Mouse (Mus musculus): ENCODE measurements around the gene Otulin.

Gene Otulin

DNA sequence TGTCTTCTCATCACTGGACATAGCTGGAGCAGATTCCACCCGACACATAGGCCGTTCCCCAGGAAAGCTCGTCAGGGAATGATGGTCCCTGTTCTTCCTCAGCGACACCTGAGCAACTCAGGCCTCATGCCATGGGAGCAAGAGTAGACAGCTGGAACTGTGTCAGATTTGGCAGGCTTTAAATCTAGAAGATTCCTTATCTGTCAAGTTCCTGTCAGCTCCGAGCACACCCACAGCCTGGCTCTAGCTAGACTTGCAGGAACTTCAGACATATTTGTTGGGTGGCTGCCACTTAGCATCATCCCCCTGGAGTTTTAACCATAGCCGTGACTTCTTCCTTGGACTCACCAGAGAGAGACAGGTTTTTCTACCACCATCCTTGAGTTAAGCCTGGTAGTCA, 82.4 kb downstream of the Otulin start:
- DNase-seq: no peak

DNA sequence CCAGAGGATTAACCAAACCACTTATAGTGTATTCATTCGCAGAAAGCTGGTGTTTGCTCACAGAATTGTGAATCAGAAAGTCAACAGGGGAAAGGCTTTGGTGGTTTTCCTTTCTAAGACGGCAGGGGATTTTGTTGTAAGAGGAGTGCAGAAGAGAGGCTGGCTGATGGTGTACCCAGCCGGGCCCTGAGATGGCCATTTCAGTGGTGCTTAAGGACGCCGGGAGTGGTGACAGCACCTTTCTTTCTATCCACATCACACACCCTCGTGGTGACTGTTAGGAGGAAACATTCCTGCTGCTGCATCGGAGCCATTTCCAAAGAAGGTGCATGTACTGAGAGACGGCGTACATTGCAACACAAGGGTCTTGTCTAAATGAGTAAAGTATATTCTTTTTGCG, 85.3 kb downstream of the Otulin start:
- DNase-seq: no peak

DNA sequence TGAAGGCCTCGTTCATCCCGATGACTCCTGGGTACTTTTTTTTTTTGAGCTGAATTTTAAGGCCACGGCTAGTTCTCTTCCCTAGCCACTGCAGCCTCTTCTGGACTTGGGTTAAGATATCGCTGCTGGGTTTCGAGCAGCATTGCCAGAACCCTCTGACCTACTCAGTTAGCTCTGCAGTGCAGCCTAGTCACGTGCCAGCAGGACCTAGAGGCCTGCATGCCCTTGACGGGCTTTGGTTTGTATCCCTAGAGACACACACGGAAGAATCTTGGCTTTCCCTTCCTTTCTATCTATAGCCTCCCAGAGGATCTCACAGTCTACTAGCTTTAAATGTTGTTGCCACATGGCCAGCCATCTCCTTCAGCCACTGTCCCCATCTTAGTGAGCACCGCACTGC, 90.7 kb downstream of the Otulin start:
- DNase-seq: peak; percentile 17

GRCm38 (mm10) chr15:27537519-27538223, 92.8 kb downstream of the Otulin start:
- no peak for DNase-seq

DNA sequence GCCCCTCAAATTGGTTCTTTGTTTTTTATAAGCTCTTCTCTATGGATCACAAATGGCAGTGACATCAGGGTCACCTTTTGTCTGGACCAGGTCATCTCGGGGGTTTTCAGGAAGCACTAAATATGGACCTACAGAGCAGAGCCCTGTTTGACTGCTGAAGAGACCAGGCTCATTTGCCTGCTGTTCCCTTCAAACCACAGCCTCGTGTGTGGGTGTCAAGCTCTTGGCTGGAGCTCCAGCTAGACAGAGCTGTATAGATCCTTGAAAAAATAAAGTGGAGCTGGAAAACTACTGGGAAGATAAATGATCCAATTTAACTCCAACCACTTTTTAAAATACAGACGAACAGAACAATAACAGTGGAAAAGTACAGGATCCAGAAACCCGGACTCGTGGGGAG, 93.7 kb downstream of the Otulin start:
- DNase-seq: no peak

DNA sequence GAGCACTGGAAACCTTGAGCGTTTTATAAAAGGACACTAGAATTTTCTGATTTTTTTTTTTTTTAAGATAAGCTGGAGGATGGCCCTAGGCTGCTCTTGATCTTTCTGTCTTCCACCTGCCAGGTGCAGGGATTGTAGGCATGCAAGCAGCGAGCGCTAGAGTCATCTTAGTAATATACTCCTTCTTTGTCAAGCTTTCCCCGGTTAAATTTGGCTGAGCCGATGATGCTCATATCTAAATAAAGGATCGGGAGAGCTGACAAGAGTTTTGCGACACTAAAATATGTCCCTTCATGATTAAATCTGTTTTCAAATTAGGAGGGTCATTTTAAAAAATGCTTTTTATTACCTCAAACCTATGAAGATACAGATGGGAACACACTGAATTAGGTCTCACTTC, 94.3 kb downstream of the Otulin start:
- no peak for DNase-seq

DNA sequence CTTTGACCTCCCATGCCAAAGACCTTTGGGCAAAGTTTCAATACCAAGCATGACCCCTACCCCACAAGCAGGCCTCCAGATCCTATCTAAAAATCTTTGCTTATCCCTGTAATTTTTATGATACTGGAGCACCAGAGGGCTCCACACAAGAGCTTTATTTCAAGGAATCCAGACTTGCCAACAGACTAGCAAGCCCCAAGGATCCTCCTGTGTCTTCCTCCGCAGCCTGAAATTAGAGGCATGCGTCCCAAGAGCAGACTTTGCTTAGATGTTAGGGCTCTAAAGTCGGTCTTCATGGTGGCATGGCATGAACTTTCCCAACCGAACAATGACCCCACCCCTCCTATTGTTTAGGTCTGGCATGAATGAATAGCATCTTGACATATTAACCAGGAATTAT, 94.8 kb downstream of the Otulin start:
- no peak for DNase-seq

GRCm38 (mm10) chr15:27533036-27533435, 97.5 kb downstream of the Otulin start:
- DNase-seq: no peak

DNA sequence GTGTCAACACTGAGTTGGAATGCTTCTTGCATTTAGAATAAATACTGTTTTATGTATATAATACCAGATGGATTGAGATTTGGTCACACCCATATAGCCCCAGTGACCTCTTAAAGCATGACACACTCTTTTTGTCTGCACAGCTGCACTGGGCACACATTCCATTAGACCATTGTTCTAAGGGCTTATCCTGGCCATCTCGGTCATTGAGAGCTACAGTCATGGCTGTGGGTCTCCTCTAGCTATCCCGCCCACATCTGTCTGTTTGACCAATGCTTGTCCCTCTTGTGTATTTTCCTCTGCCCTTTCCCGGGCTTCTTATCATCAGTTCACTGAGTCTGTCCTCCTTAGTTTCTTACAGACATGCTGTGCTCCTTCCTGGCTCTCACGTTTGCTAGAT, 100.5 kb downstream of the Otulin start:
- DNase-seq: no peak

GRCm38 (mm10) chr15:27528896-27529295, 101.6 kb downstream of the Otulin start:
- DNase-seq: no peak

GRCm38 (mm10) chr15:27525233-27526005, 105.1 kb downstream of the Otulin start:
- DNase-seq: peak; percentile 19

GRCm38 (mm10) chr15:27519857-27520256, 110.6 kb downstream of the Otulin start:
- no peak for DNase-seq

DNA sequence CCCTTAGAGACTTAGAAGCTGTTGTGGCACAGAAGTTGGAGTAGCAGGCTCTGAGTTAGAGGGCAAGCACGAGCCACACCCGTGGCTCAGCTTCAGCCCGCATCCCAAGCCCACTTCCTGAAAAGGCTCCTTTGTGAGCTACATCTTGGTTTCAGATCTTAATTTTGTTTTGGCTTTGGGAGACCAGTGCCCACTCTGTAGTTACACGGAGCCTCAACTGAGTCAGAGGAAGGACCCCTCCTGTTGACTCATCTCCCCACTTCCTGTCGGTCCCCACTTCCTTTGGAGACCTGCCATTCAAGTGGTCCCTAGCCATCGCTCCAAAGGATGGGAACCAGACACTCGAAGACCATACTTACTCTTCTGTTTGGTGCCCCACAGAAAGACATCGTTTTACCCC, 112.5 kb downstream of the Otulin start:
- no peak for DNase-seq

DNA sequence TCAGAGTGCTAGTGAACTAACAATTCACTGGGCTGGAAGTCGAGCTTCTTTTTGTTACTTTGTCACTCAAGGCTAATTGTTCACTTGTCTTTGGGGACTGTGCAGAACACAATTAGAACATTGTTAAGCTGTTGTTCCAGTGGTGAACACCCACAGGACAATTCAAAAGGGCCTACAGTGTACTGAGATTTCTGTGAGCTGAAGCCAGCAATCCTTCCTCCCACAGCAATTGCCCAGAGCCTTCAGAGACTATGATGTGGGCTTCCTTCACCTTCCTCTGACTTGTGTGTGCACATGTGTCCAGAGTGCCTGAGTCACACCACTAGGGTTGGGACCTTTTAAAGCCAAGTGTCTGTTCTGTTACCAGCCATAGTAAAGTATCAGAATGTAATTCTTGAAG, 113.6 kb downstream of the Otulin start:
- DNase-seq: no peak

GRCm38 (mm10) chr15:27508982-27509381, 121.5 kb downstream of the Otulin start:
- DNase-seq: no peak

DNA sequence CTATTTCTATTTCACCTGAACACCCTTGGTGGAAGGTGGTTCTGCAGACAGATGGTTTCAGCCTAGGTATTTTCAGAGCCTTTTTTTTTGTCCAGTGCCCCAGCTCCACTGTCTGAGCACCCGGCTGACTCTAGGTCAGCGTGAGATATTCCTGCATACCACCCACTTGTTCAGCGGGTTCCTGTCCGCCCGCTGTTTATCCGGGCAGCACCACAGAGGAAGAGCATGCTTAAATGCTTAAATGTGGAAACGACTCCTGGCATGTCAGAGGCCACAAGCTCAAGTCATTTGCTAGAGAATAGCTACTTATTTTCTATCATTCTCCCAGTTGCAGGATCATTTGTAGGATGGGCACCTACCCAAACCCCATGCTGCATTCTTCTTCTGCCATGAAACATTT, 122.3 kb downstream of the Otulin start:
- DNase-seq: no peak

DNA sequence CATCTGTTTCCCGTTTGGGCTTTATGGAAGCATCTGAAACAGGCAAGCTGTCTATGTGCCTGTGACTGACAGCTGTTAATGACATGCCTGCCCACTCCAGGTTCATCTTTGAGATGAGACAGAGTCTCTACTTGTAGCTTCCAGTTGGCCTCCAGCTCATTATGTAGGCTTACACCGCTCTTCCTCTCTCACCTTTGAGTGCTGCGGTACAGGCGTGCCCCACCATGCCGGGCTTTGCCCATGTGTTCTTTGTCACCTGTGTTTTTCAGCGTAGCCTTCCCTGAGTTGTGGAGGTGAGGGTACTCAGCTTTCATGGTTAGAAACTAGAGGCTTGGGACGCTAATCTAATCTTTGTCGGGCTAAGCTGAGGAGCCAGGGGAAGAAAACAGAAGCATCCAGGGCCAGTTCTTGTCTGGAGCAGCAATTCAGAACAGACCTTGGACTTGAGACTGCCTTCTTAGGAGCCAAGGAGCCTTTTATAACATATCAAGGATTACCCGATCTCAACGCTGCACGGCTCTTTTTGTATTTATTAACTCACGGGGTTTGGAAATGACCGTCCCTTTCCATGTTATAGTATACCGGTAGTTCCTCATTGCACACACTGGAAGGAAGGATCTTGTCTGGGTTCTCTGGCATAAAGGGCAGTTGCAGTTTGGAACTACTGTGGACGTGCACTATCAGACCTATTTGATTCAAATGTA, 123.4 kb downstream of the Otulin start:
- peak; percentile 40 for DNase-seq

DNA sequence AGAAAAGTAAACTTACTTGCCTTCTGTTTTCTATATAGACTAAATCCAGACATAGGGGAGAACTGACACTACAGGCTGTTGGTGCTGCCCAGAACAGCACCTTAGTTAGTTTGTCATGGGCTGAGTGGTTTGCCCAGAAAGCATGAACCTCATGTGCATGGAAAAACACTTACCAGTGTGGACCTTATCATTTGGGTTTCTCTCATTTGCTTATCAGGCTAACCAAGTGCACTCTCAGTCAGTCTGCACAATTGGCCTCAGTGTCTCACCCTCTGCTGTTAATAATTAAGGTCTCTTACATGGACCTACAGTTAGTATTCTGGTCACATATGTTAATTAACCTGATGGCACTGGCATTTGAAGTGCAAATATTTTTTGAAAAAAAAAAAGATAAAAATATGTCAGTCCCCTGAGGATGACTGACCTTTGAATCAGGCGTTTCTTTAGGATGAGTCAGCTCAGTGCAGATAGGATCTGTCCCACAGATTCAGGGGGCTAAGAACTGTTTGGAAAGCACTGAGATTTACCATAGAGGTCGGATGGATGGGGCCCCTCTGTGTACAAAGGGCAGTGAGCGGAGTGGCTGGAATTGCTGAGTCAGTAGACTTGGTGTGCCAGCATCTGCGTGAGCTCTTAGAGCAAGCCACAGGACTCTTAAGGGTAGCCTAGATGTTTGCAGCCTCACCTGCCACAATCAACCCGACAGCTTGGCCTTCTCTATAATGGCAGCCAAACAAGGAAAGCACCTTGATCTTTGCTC, 124.2 kb downstream of the Otulin start:
- DNase-seq: no peak

DNA sequence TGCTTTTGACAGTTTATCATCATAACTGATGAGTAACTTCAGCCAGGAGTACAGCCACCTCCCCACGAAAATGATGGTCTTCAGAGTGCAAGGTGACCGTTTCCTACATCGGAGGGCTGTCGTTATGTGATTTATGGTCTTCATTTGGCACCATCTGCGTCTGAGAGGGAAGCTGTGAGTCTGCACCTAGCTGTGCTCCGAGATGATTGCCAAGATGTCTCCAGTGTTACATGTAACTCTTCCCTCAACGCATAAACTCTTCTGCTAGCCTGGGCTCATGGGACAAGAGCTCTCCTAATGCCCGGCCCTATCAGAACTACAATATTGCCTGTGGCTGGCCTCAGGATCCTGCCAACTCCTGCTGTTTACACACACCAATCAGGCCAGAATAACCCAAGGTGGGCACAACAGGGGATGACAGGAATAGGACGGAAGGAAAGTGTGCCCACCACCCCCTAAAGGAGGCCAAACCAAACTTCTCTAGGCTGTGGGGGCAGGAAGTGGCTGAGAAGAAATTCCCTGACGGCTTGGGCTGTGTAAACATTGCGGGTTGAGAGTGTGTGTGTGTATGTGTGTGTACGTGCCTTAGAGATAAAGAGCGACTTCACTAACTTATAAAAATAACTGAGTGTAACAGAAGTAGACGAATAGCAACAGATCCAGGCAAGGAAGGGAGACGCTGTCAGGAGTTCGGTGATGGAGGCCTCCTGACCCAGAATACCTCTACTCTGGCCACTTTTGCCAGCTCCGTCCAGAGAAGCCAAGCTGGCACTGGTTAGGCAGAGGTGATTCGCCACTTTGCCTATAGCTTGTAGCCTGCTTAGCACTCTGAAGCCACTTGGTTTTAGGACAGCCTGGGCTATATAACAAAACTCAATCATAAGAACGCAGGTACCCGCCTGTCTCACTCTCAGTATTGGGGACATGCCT, 126.4 kb downstream of the Otulin start:
- DNase-seq: no peak

DNA sequence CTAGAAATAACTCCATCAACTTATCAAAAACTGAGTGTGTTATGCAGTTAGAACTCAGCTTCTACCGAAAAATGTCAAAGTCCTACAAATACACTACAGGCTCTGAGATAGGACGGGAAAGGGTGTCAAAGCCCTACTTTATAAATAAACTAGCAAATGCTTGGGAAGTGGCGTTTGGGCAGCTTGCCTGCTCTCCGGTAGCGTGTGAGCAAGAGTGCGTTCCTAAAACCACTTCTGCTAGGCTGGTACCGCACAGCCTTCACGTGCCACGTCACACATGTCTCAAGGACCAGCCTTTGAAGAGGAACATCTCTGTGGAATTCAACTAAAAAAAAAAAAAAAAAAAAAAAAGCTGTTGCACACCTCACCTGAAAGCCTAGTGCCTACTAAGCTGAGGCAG, 127.3 kb downstream of the Otulin start:
- no peak for DNase-seq

DNA sequence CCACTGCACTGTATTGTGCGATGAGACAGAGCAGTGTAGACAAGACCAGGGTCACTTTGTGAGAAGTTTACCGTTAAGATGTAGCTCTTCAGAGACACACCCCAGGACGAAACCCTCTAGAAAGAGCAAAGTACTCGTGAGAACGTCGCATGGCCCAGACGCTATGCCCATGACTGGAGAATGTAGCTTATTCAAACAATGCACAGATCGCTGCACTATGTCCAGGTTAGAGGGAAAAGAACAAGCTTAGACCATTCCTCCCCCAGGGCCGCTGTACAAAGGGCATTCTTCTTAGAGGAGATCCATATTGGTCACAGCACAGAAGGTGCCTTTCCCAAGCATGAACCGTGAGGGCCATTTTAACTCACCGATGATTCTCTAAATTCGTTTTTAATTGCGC, 128.2 kb downstream of the Otulin start:
- no peak for DNase-seq

DNA sequence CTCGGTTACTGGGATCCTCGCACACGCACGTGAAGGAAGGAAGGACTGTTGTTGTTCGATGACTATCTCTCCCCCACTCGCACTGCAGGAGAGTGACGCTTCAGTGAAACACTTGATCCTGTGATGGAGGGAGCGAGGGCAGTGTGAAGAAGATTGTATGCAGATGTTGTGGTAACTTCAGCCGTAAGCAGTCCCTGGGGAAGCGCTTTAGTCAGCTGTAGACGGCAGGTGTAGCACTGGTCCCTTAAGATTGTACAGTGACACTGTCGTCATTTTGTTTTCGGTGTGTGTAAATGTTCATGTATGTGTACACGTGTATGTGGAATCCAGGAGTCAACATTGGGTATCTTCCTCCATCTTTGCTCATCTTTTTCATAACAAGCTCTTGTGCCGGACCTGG, 130.1 kb downstream of the Otulin start:
- no peak for DNase-seq

Data from kidney, adult 11 months (tissue).